Mouse (Mus musculus) neutrophil, adult 65 days (primary cell): Measurements from ENCODE around the gene Vmn1r151. TPM values are rescaled to one million over a fixed set of nuclear protein-coding genes. Genes with fewer than 3 reads are reported as not detected.

Experiments
- total RNA-seq: library from RNA; stranded (reverse); gene quantifications from 2 replicates; pipeline ENCODE4 v1.2.4, GENCODE M21; 2023

The Vmn1r151 gene
- not detected in 2 replicates for total RNA-seq

DNA sequence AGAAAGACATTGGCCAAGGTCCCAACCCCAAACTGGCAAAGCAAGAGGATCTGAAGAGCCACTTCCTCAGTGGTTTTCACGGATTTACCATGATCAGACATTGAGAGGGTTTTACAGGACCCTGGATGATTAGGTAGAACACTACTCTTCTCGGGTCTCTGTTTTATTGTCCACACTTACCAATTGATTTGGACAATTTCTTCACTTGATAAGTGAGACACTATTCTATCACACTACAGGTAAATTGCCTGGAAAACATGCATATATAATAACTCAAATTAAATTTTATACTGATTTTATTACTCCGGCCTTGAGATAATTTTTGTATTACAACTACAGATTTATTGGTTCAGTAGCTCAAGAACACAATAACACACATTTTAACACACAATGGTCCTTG, at the start of gene Vmn1r151:
TSS of gene Vmn1r151 (minus strand) at position 101 of the 400 bp plus-strand sequence.

DNA sequence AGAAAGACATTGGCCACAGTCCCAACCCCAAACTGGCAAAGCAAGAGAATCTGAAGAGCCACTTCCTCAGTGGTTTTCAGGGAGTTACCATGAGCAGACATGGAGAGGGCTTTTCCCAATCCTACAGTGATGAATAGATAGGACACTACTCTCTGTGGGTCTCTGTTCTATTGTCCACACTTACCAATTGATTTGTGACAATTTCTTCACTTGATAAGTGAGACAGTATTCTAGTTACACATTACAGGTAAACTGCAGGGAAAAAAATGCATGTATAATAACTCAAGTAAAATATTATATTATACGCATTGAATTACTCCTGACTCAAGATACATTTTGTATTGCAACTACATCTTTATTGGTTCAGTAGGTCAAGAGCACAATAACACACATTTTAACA, 35.3 kb upstream of the Vmn1r151 start, which contains the start of gene Gm8677:
TSS of gene Gm8677 (minus strand) at position 101 of the 400 bp plus-strand sequence.

DNA sequence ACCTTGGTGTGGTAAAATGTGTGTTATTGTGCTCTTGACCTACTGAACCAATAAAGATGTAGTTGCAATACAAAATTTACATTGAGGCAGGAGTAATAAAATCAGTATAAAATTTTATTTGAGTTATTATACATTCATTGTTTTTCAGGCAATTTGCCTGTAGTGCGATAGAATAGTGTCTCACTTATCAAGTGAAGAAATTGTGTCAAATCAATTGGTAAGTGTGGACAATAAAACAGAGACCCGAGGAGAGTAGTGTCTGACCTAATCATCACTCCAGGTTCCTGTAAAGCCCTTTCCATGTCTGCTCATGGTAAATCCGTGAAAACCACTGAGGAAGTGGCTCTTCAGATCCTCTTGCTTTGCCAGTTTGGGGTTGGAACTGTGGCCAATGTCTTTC, 23.2 kb upstream of the Vmn1r151 start, which contains the start of gene Vmn1r152:
TSS of gene Vmn1r152 (plus strand) at position 301 of the 400 bp plus-strand sequence.

DNA sequence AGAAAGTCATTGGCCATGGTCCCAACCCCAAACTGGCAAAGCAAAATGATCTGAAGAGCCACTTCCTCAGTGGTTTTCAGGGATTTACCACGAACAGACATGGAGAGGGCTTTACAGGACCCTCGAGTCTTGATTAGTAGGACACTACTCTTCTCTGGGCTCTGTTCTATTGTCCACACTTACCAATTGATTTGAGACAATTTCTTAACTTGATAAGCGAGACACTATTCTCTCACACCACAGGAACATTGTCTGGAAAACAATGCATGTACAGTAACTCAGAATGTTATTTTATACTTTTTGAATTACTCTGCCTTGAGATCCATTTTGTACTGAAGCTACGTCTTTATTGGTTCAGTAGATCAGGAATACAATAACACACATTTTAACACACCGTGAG, 35.5 kb downstream of the Vmn1r151 start, which contains the start of gene Gm10665:
TSS of gene Gm10665 (minus strand) at position 101 of the 400 bp plus-strand sequence.

Other genes with a start within 250 kb of the Vmn1r151 start
- gene Gm4187, start 170.0 kb downstream of the Vmn1r151 start, total RNA-seq, result not detected in 2 replicates
- not detected in 2 replicates for gene Gm8660, start 128.6 kb downstream of the Vmn1r151 start, total RNA-seq
- gene Vmn1r148, start 86.1 kb downstream of the Vmn1r151 start, total RNA-seq, result not detected in 2 replicates
- not detected in 2 replicates for gene Vmn1r149, start 61.4 kb downstream of the Vmn1r151 start, total RNA-seq
- gene Gm10665, start 35.6 kb downstream of the Vmn1r151 start, total RNA-seq, result not detected in 2 replicates
- gene Vmn1r152, start 23.3 kb upstream of the Vmn1r151 start, total RNA-seq, result not detected in 2 replicates
- not detected in 2 replicates for gene Gm8677, start 35.2 kb upstream of the Vmn1r151 start, total RNA-seq
- not detected in 2 replicates for gene Gm4201, start 65.7 kb upstream of the Vmn1r151 start, total RNA-seq
- gene Gm4565, start 88.4 kb upstream of the Vmn1r151 start, total RNA-seq, result not detected in 2 replicates
- not detected in 2 replicates for gene Vmn1r155, start 158.3 kb upstream of the Vmn1r151 start, total RNA-seq
- gene Gm8693, start 192.6 kb upstream of the Vmn1r151 start, total RNA-seq, result not detected in 2 replicates
- not detected in 2 replicates for gene Gm4567, start 220.0 kb upstream of the Vmn1r151 start, total RNA-seq